Mouse (Mus musculus): ENCODE results near the gene Mrpl18. TPM values are rescaled to one million over a fixed set of nuclear protein-coding genes. Genes with fewer than 3 reads are reported as not detected.

Gene Mrpl18
- total RNA-seq, 2 experiments from 2014 or later, result 86.7 to 89.9 TPM

DNA sequence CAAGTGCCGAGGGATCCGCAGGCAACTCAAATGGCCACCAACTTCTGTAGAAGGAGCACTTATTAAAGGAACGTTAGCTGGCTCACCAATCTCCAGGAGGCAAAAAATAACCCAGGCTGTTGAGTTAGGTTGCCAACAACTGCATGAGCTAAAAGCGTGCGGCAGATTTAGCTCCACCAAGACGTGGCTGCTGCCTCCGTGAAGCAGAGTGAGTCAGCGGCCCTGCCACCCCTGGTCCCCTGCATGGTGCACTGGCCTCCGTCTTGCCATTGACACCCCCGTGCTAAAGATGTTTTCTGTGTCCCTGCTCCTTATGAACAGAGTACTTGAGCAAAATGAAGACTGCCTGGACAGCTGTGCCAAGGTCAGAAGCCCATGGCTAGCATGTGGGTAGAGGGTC, 49.3 kb downstream of the Mrpl18 start:
- no peak for DNase-seq (ENCODE audit: low spot score in 2 of 2)

DNA sequence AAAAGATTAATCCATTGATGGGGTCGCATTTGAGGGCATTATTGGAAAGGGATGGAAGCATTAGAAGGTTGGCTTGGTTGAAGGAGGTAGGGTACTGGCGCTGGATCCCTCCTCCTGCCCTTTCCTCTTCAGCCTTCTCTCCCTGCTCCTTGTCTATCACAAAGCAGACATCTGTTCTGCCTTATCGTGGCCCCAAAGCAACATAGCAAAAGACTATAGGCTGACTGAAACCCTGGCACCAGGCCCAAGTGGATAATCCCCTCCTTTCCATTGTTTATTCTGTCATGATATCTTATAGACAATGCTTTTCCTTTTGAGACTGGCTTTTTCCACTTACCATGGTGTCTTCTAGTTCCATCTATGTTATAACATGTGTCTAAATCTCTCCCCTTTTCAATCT, 50.7 kb downstream of the Mrpl18 start:
- DNase-seq (ENCODE audit: low spot score in 2 of 2), result no peak

DNA sequence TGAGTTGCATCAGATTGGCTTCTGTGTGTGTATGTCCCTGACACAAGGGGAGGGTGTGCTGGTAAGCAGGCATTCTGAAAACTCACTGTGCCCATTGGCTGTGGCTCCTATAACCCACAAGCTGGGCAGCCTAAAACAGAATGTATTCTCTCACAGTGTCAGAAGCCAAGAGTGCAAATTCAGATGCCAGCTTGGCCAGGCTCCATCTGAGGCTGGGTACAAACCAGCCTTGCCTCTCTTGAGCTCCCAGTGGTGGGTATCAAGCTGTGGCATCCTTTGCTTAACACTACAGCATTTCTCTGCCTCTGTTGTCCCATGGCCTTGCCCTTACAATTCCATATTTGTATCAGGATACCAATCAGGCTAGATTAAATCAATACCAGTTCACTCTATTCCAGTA, 52.0 kb downstream of the Mrpl18 start:
- no peak for DNase-seq (ENCODE audit: low spot score in 2 of 2)

Small RNAs within 50 kb of the gene (microRNA-seq; reads per million reads assigned to microRNA genes)
- gene Gm24085, result not detected

Other genes with a start within 250 kb of the Mrpl18 start
- gene Slc22a1, start 240.5 kb downstream of the Mrpl18 start, total RNA-seq (2021), result 10 to 100 TPM in 1 of 2 experiments, 1 to 10 TPM in 1; 4.5 to 17.4 TPM
- gene Igf2r, start 146.7 kb downstream of the Mrpl18 start, total RNA-seq (2021), result 10 to 100 TPM; 76.4 to 82.0 TPM
- not detected for gene Mas1, start 48.2 kb downstream of the Mrpl18 start, total RNA-seq (2021)
- under 1 TPM; 0.25 to 0.37 TPM for gene Mrgprh, start 40.3 kb downstream of the Mrpl18 start, total RNA-seq (2021)
- gene Pnldc1, start 6.1 kb downstream of the Mrpl18 start, total RNA-seq (2021), result 1 to 10 TPM; 3.1 to 3.6 TPM
- 100 to 1,000 TPM; 256 to 260 TPM for gene Tcp1, start 644 bp downstream of the Mrpl18 start, total RNA-seq (2021)
- gene Acat3, start 24.3 kb upstream of the Mrpl18 start, total RNA-seq (2021), result 1 to 10 TPM in 1 of 2 experiments, under 1 TPM in 1; 0.87 to 6.9 TPM
- 10 to 100 TPM; 56.5 to 57.6 TPM for gene Acat2, start 44.4 kb upstream of the Mrpl18 start, total RNA-seq (2021)
- gene Wtap, start 77.8 kb upstream of the Mrpl18 start, total RNA-seq (2021), result 10 to 100 TPM; 78.3 to 79.2 TPM
- gene Sod2, start 90.5 kb upstream of the Mrpl18 start, total RNA-seq (2021), result 100 to 1,000 TPM; 278 to 301 TPM
- gene Gpr31b, start 136.0 kb upstream of the Mrpl18 start, total RNA-seq (2021), result under 1 TPM in 1 of 2 experiments, not detected in 1; 0.51 TPM
- 1 to 10 TPM; 1.2 TPM for gene Tcp10b, start 144.8 kb upstream of the Mrpl18 start, total RNA-seq (2021)
- gene Unc93a, start 215.5 kb upstream of the Mrpl18 start, total RNA-seq (2021), result under 1 TPM; 0.70 to 0.90 TPM

Measured in adrenal gland, postnatal 4 days (tissue).